Mouse (Mus musculus) G1E (cell line): ENCODE measurements at regions not wholly inside any gene's neighbourhood (a gene's known extent, or its start where the extent isn't known, plus 50 kb on each side); places are given as distances from the start of the nearest gene placed in this dataset.

Experiments used
- ATAC-seq: 2 replicates; pipeline ENCODE4 v1.8.0; 2016; ENCODE audit warnings: mild to moderate bottlenecking; ENCODE audit not compliant: insufficient number of reproducible peaks, poor library complexity, low FRiP score, severe bottlenecking; ENCODE audit errors: extremely low read depth
- DNase-seq: peaks from one replicate; pipeline ENCODE4 v3.0.0; 2012; ENCODE audit warnings: low spot score
- H3K27me3 ChIP-seq: 2 replicates; pipeline ENCODE4 v1.6.1; 2012; ENCODE audit warnings: mild to moderate bottlenecking, low read length, inconsistent platforms; ENCODE audit not compliant: insufficient read depth
- H3K36me3 ChIP-seq: replicated peaks from 2 replicates; pipeline ENCODE3; 2012; ENCODE audit warnings: mild to moderate bottlenecking, inconsistent platforms
- H3K4me1 ChIP-seq: 2 replicates; pipeline ENCODE4 v1.6.1; 2012; ENCODE audit warnings: low read depth, low read length, inconsistent platforms, mixed read lengths; ENCODE audit not compliant: insufficient read depth
- H3K4me3 ChIP-seq: 2 replicates; pipeline ENCODE4 v1.5.1; 2012; ENCODE audit warnings: low read depth, mild to moderate bottlenecking, inconsistent platforms, low read length, moderate library complexity, mixed read lengths
- H3K9me3 ChIP-seq: replicated peaks from 2 replicates; pipeline ENCODE4 v1.6.1; 2012; ENCODE audit warnings: inconsistent platforms
- CTCF ChIP-seq: IDR thresholded peaks from 2 replicates; pipeline ENCODE4 v1.5.1; 2012; ENCODE audit warnings: low read depth, low read length, inconsistent platforms, mixed read lengths
- GATA1 ChIP-seq: IDR thresholded peaks from 2 replicates; pipeline ENCODE4 v1.6.1; 2012; ENCODE audit warnings: borderline replicate concordance, low read length, inconsistent platforms, mixed read lengths
- GATA2 ChIP-seq: IDR thresholded peaks from 2 replicates; pipeline ENCODE4 v1.6.1; 2012; ENCODE audit warnings: low read depth, low read length, inconsistent platforms, borderline replicate concordance
- POLR2AphosphoS5 ChIP-seq: IDR thresholded peaks from 2 replicates; pipeline ENCODE4 v1.6.1; 2012; ENCODE audit warnings: low read depth, low read length, inconsistent platforms; ENCODE audit not compliant: insufficient replicate concordance
- TAL1 ChIP-seq: conservative IDR thresholded peaks from 2 replicates; pipeline ENCODE4 v1.6.1; 2012; ENCODE audit warnings: low read depth, low read length, inconsistent platforms, mixed read lengths

- Histone ChIP-seq H3K4me1 (no peaks in the 10 kb centered on the region), H3K4me3 (no peak overlapping the region), H3K27me3 (no peaks in the 10 kb centered on the region), H3K36me3 (no peaks in the 10 kb centered on the region), H3K9me3 (0 out of 2 replicates have a peak, but pooled peaks cover 2% of the 10 kb centered on the region)
- ATAC-seq (no peak), DNase-seq (no peak)
- no peak for TF ChIP-seq TAL1
- TF ChIP-seq CTCF, result no peak
- TF ChIP-seq GATA2, result no peak
- TF ChIP-seq POLR2AphosphoS5, result no peak
- no peak for TF ChIP-seq GATA1
Measured at GRCm38 (mm10) chr15:68620417-68621214, 2119.9 kb upstream of the Lrrc6 start.

GRCm38 (mm10) chr15:68606110-68606791 is 2105.5 kb upstream of the Lrrc6 start:
- DNase-seq (no peak), ATAC-seq (no peak)
- Histone ChIP-seq H3K36me3 (no peaks in the 10 kb centered on the region), H3K4me1 (no peaks in the 10 kb centered on the region), H3K27me3 (no peaks in the 10 kb centered on the region), H3K9me3 (no peaks in the 10 kb centered on the region), H3K4me3 (no peak overlapping the region)
- TF ChIP-seq TAL1 (no peak), CTCF (no peak), POLR2AphosphoS5 (no peak), GATA2 (no peak), GATA1 (no peak)

DNA sequence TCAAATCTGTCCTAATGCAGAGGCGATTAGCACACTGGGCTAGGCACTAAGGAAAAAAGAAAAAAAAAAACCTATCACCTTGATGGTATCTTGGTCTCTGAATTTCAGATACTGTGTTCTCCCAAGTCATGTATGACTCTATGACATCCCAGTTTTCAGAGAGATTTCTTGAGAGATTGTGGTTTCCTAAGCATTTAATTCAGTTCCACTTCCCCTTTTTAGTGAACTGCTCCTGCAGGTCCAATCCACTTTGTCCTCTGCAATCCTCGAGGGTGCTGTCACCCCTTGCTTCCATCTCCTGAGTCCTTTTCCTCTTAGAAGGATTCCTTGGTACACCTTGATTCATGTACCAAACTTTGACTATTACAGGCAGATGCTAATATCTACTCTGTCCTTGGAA is 2104.8 kb upstream of the Lrrc6 start:
- ATAC-seq (no peak), DNase-seq (no peak)
- Histone ChIP-seq H3K27me3 (no peaks in the 10 kb centered on the region), H3K4me3 (no peak overlapping the region), H3K36me3 (no peaks in the 10 kb centered on the region), H3K9me3 (no peaks in the 10 kb centered on the region), H3K4me1 (no peaks in the 10 kb centered on the region)
- TF ChIP-seq TAL1 (no peak), GATA2 (no peak), POLR2AphosphoS5 (no peak), CTCF (no peak), GATA1 (no peak)

DNA sequence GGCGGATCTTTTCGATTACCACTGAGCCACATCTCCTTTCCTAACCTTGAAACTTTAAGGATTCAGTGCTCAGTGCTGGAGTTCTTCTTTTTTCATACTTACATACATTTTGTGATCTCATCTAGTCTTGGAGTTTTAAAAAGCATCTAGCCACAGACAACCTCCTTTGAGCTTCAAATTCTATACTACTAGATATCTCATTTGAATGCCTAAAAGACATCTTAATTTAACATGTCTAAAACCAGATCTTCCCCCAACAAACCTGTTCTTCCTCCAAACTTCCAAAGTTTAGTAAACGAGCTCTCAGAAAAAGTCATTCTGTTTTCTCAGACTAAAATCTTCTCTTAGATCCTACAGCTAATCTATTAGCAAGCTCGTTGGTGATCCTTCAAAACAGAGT is 2081.5 kb upstream of the Lrrc6 start:
- TF ChIP-seq POLR2AphosphoS5, result no peak
- ATAC-seq, result no peak
- Histone ChIP-seq H3K9me3 (no peaks in the 10 kb centered on the region), H3K4me1 (no peaks in the 10 kb centered on the region), H3K4me3 (no peak overlapping the region), H3K27me3 (no peaks in the 10 kb centered on the region), H3K36me3 (no peaks in the 10 kb centered on the region)
- DNase-seq, result no peak

DNA sequence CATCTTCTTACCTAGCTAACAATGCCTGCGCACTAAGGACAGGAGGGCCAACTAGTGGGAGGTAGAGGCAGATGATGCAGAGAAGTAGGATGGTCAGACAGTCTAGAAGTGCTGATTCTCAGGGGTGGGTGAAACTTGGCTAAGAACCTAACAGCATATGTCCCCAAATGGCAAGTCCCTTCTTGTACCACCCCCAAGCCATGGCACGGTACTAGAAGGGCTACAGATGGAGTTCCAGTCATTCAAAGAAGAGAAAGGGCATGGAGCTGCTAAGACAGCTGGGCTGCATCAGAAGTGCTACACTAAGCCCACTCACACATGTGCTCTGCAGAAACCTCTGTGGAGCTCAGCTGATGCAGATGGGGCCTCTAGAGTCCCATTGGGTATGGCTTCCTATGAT is 2078.8 kb upstream of the Lrrc6 start:
- TF ChIP-seq POLR2AphosphoS5 (no peak), TAL1 (no peak), GATA1 (no peak), GATA2 (no peak), CTCF (no peak)
- Histone ChIP-seq H3K4me3 (no peak overlapping the region), H3K9me3 (no peaks in the 10 kb centered on the region), H3K36me3 (no peaks in the 10 kb centered on the region), H3K27me3 (no peaks in the 10 kb centered on the region), H3K4me1 (no peaks in the 10 kb centered on the region)
- ATAC-seq, result no peak
- no peak for DNase-seq

DNA sequence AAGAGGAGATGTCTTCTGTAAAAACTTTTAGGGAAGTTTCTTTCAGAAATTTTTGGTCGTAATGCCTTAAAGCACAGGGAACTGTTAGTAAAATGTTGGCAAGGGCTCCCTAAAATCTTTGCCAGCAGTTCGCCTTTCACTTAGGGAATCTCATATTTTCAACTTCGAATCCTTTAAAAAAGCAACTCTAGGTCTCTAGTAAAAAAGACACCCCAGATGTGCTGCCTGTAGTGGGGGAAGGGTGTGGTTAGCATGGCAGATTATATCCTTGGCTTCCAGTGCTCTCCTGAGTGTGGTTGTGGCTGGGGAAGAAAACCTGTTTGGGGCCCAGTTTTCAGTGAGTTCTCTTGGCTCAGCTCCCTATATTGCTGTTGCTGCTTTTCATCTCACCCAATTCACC is 2059.9 kb upstream of the Lrrc6 start:
- no peak for DNase-seq
- Histone ChIP-seq H3K27me3 (no peaks in the 10 kb centered on the region), H3K4me1 (no peaks in the 10 kb centered on the region), H3K4me3 (no peak overlapping the region), H3K9me3 (no peaks in the 10 kb centered on the region), H3K36me3 (no peaks in the 10 kb centered on the region)
- no peak for TF ChIP-seq POLR2AphosphoS5
- TF ChIP-seq GATA1, result no peak
- no peak for TF ChIP-seq CTCF
- no peak for TF ChIP-seq TAL1
- TF ChIP-seq GATA2, result no peak
- no peak for ATAC-seq
